Mouse (Mus musculus) forebrain, postnatal 0 days (tissue): ENCODE results near the gene Fpr-rs4. TPM values are rescaled to one million over a fixed set of nuclear protein-coding genes. Genes with fewer than 3 reads are reported as not detected.
"Not testable (repeated sequence)": the region's sequence is repeated elsewhere in the genome, so short reads cannot be mapped to it uniquely, and the experiment has no call there.

Experiments used
- ATAC-seq: fragments of 200-750 bp; cut with Nextera tagmentation; 2 replicates; pipeline ENCODE4 v1.8.0; 2017; ENCODE audit warnings: mild to moderate bottlenecking, moderate library complexity
- DNase-seq: peaks from one replicate; pipeline ENCODE4 v3.0.0-alpha.2; 2015
- H3K27ac ChIP-seq: fragments of 300-500 bp; sonication (generic); 2 replicates; pipeline ENCODE4 v1.5.1; 2014; ENCODE audit warnings: low read depth, mild to moderate bottlenecking, antibody characterized with exemption, low read length, moderate library complexity, mixed read lengths
- H3K27me3 ChIP-seq: fragments of 300-500 bp; sonication (generic); 2 replicates; pipeline ENCODE4 v1.6.1; 2014; ENCODE audit warnings: mild to moderate bottlenecking, low read length, mixed read lengths; ENCODE audit not compliant: insufficient read depth
- H3K36me3 ChIP-seq: fragments of 300-500 bp; sonication (generic); 2 replicates; pipeline ENCODE4 v1.6.1; 2014; ENCODE audit warnings: mild to moderate bottlenecking, moderate library complexity; ENCODE audit not compliant: insufficient read depth
- H3K4me1 ChIP-seq: fragments of 300-500 bp; sonication (generic); 2 replicates; pipeline ENCODE4 v1.6.1; 2014; ENCODE audit warnings: antibody characterized with exemption; ENCODE audit not compliant: insufficient read depth
- H3K4me2 ChIP-seq: fragments of 300-500 bp; sonication (generic); 2 replicates; pipeline ENCODE4 v1.6.1; 2014; ENCODE audit warnings: low read depth, mild to moderate bottlenecking, moderate library complexity
- H3K4me3 ChIP-seq: fragments of 300-500 bp; sonication (generic); 2 replicates; pipeline ENCODE4 v1.5.1; 2014; ENCODE audit warnings: low read depth, low read length, mixed read lengths
- H3K9ac ChIP-seq: fragments of 300-500 bp; sonication (generic); 2 replicates; pipeline ENCODE4 v1.6.1; 2014; ENCODE audit warnings: mild to moderate bottlenecking
- H3K9me3 ChIP-seq: fragments of 300-500 bp; sonication (generic); 2 replicates; pipeline ENCODE4 v1.6.1; 2016; ENCODE audit warnings: low read length
- CTCF ChIP-seq: sonication (generic); IDR thresholded peaks from 2 replicates; pipeline ENCODE4 v1.5.1; 2016; ENCODE audit warnings: antibody characterized with exemption, control low read depth, low read depth
- WGBS: fragments of 180-500 bp; shearing (Covaris S2); extraction: QIAGEN DNeasy Blood & Tissue Kit; methylation state at CpG from one replicate; pipeline ENCODE4 v1.1.7; 2014; 5-methylcytosine and 5-hydroxymethylcytosine counted together
- polyA plus RNA-seq: library from polyadenylated mRNA; unstranded; fragments of >200 nt; fragmentation: Nextera tagmentation; extraction: Ambion mirVana; gene quantifications from 2 replicates; pipeline ENCODE4 v1.2.1, GENCODE M21; 2015
- total RNA-seq: library from RNA; depleted of rRNA; stranded (reverse); fragments of >200 nt; gene quantifications from 2 replicates; pipeline ENCODE4 v1.2.3, GENCODE M21; 2014; rRNA removed

Gene Fpr-rs4
- not detected in 2 replicates for total RNA-seq
- not detected in 2 replicates for polyA plus RNA-seq

GRCm38 (mm10) chr17:18021433-18021832 is at the start of gene Fpr-rs4:
Fpr-rs4 (plus strand) TSS chr17:18021733.
- DNase-seq (no peak), ATAC-seq (no peak)
- no peak within 1 kb of the TSS for H3K27ac ChIP-seq
- H3K9ac ChIP-seq, result no peak within 1 kb of the TSS
- H3K4me2 ChIP-seq, result no peak within 1 kb of the TSS
- no peak within 1 kb of the TSS for H3K4me3 ChIP-seq
- H3K27me3 ChIP-seq, result no peaks in the 10 kb centered on the region
- 50% methylated on average over 2 of the region's 2 CpGs for WGBS
- no peaks in the 10 kb centered on the region for H3K36me3 ChIP-seq
- H3K4me1 ChIP-seq, result no peaks in the 10 kb centered on the region
- 0 out of 2 replicates have a peak, but pooled peaks cover 6% of the 10 kb centered on the region for H3K9me3 ChIP-seq
- no peak for TF ChIP-seq CTCF

DNA sequence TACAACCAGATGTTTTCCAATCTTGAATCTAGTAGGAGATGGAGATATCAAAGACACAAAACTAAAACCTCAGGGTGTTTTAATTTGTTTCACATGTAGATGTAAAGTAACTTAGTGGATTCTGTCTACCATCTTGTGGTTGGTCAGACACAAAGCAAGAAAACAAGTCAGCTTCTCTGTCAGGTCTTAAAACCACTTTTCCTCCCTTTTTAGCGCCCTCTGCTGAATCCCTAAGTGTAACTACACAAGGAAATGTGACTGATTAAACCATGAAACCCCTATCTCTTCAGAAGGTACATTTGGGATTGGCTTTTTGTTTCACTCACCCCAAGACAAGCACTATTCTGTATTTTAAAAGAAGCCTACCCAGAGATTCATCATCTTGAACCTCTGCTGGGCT is 48.1 kb upstream of the Fpr-rs4 start:
- no peaks in the 10 kb centered on the region for H3K4me1 ChIP-seq
- no peak overlapping the region for H3K27ac ChIP-seq
- no peak overlapping the region for H3K4me2 ChIP-seq
- TF ChIP-seq CTCF, result no peak
- no peaks in the 10 kb centered on the region for H3K36me3 ChIP-seq
- peaks cover under 1% of the 10 kb centered on the region; the same call in 1 of the 2 replicates for H3K9me3 ChIP-seq
- H3K4me3 ChIP-seq, result no peak overlapping the region
- DNase-seq, result no peak
- no peak overlapping the region for H3K9ac ChIP-seq
- H3K27me3 ChIP-seq, result no peaks in the 10 kb centered on the region
- no peak for ATAC-seq
- 20% methylated on average over 1 of the region's 1 CpGs for WGBS

- 78% methylated on average over 2 of the region's 2 CpGs for WGBS
- H3K9ac ChIP-seq, DNase-seq, H3K9me3 ChIP-seq, H3K4me2 ChIP-seq, ATAC-seq, H3K4me1 ChIP-seq, H3K27me3 ChIP-seq, H3K36me3 ChIP-seq, H3K4me3 ChIP-seq, H3K27ac ChIP-seq: not testable (repeated sequence)
Observed at GRCm38 (mm10) chr17:17981232-17981631, 40.3 kb upstream of the Fpr-rs4 start.

DNA sequence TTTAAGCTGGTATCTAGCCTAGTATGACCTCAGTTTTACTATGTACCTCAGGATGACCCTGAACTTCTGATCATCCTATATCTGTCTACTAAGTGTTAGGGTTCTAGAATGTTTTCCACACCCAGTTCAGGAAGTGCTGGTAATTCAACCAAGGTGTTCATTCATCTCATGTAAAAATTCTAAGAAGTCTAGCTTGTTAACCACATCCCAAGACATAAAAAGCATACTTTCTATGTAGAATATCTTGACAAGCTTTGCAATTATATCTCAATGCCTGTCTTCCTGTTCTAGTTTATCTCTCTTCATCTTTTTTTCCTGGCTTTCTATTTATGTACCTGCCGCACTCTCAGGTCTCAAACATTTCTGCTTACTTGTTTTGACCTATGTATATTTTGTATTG is 16.8 kb upstream of the Fpr-rs4 start:
- Histone ChIP-seq H3K4me3 (no peak overlapping the region), H3K36me3 (no peaks in the 10 kb centered on the region), H3K27me3 (no peaks in the 10 kb centered on the region), H3K27ac (no peak overlapping the region), H3K9ac (no peak overlapping the region), H3K4me1 (no peaks in the 10 kb centered on the region), H3K4me2 (no peak overlapping the region), H3K9me3 (no peaks in the 10 kb centered on the region)
- WGBS, result 94% methylated on average over 1 of the region's 1 CpGs
- DNase-seq, result no peak
- no peak for ATAC-seq
- no peak for TF ChIP-seq CTCF

DNA sequence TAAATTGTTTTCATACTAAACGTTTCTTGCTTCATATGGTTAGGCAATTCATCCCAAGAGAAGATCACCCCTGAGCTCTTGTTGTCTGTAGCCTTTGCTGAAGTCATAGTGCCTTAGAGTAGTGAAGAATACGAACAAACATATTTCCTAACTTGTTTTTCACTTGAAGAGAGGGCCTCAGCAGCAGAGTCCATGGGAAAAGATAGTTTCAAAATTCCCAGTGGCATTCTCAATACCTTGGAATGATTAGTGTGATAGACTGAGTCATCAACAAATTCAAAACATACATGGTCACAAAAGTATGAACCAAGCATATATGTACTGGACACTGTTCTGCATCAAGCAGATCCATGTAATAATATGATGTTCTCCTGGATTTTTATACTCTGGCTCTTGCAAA is 27.6 kb downstream of the Fpr-rs4 start, which contains the start of gene Vmn2r124:
TSS of gene Vmn2r124 (plus strand) at position 301 of the 400 bp plus-strand sequence.
- DNase-seq, result no peak
- TF ChIP-seq CTCF, result no peak
- H3K9ac ChIP-seq, result no peak within 1 kb of the TSS
- H3K4me1 ChIP-seq, result no peaks in the 10 kb centered on the region
- H3K27me3 ChIP-seq, result no peaks in the 10 kb centered on the region
- H3K4me3 ChIP-seq, result no peak within 1 kb of the TSS
- ATAC-seq, result no peak
- no peak within 1 kb of the TSS for H3K4me2 ChIP-seq
- 48% methylated on average over 2 of the region's 2 CpGs for WGBS
- no peak within 1 kb of the TSS for H3K27ac ChIP-seq
- no peaks in the 10 kb centered on the region for H3K9me3 ChIP-seq
- H3K36me3 ChIP-seq, result no peaks in the 10 kb centered on the region

Other genes with a start within 250 kb of the Fpr-rs4 start
- 18.5 and 20.8 TPM in 2 replicates for gene Spaca6, start 194.6 kb upstream of the Fpr-rs4 start, total RNA-seq
- gene Spaca6, start 194.6 kb upstream of the Fpr-rs4 start, polyA plus RNA-seq, result 5.1 and 10.7 TPM in 2 replicates
- 0.23 and 0.90 TPM in 2 replicates for gene Has1, start 166.5 kb upstream of the Fpr-rs4 start, total RNA-seq
- gene Has1, start 166.5 kb upstream of the Fpr-rs4 start, polyA plus RNA-seq, result 0.20 and 0.53 TPM in 2 replicates
- gene Fpr1, start 137.8 kb upstream of the Fpr-rs4 start, total RNA-seq, result 0.69 TPM in 1 of 2 replicates, not detected in the other
- 0.16 TPM in 1 of 2 replicates, not detected in the other for gene Fpr1, start 137.8 kb upstream of the Fpr-rs4 start, polyA plus RNA-seq
- 0.38 TPM in 1 of 2 replicates, not detected in the other for gene Fpr2, start 133.9 kb upstream of the Fpr-rs4 start, total RNA-seq
- gene Fpr2, start 133.9 kb upstream of the Fpr-rs4 start, polyA plus RNA-seq, result 0.28 and 0.56 TPM in 2 replicates
- gene Fpr3, start 133.9 kb upstream of the Fpr-rs4 start, total RNA-seq, result not detected in 2 replicates
- not detected in 2 replicates for gene Fpr3, start 133.9 kb upstream of the Fpr-rs4 start, polyA plus RNA-seq
- not detected in 2 replicates for gene Vmn2r124, start 27.7 kb downstream of the Fpr-rs4 start, total RNA-seq
- not detected in 2 replicates for gene Vmn2r124, start 27.7 kb downstream of the Fpr-rs4 start, polyA plus RNA-seq
- gene Vmn2r91, start 63.3 kb downstream of the Fpr-rs4 start, total RNA-seq, result not detected in 2 replicates
- gene Vmn2r91, start 63.3 kb downstream of the Fpr-rs4 start, polyA plus RNA-seq, result not detected in 2 replicates
- gene Vmn2r92, start 130.2 kb downstream of the Fpr-rs4 start, total RNA-seq, result not detected in 2 replicates
- not detected in 2 replicates for gene Vmn2r92, start 130.2 kb downstream of the Fpr-rs4 start, polyA plus RNA-seq